8 mouse cellular contexts compared by ENCODE assay signal in the genomic region with DNA sequence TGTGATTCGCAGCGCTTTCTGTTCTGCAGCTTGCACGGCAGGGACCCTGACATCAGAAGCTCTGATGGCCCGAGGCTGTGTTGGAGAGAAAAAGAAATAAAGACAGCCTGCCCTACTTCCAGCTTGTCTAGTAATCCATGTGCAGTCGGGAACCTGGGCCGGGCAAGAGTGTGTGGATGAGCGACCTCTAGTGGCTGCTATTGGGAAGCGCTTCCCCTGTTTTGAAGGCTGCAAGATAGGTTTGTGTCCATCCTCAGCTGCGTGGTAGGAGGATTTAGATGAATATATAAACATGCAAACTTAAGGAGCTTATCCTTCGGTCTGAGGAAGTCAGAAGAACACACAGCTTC.
DNase-seq lines count a peak whose midpoint lies in the region; ATAC-seq lines count a peak whose summit lies in the region.

No protein-coding gene starts in this region.

- H3K27me3 ChIP-seq in liver, embryonic 12.5 days (replicated peaks), result no peaks in the 10 kb centered on the region
- no peaks in the 10 kb centered on the region for H3K27me3 ChIP-seq in embryonic facial prominence, embryonic 11.5 days (ENCODE audit: control insufficient read depth, insufficient read depth, low read length)
- 0 out of 2 replicates have a peak, but pooled peaks cover 3% of the 10 kb centered on the region for H3K27me3 ChIP-seq in limb, embryonic 13.5 days

- H3K4me2 ChIP-seq in liver, embryonic 12.5 days, result no peak overlapping the region
- peak overlapping the region; percentile 47 for H3K4me2 ChIP-seq in embryonic facial prominence, embryonic 11.5 days (ENCODE audit: low read depth, low read length)
- peak overlapping the region; percentile 64 for H3K4me2 ChIP-seq in limb, embryonic 13.5 days (replicated peaks)

- H3K4me1 ChIP-seq in liver, embryonic 12.5 days, result no peaks in the 10 kb centered on the region
- H3K4me1 ChIP-seq in embryonic facial prominence, embryonic 11.5 days (ENCODE audit: control insufficient read depth, insufficient read depth, low read length), result peaks cover 2% of the 10 kb centered on the region; the same call in 1 of the 2 replicates
- peaks cover 14% of the 10 kb centered on the region for H3K4me1 ChIP-seq in limb, embryonic 13.5 days

- 6% methylated on average over 10 of the region's 10 CpGs for WGBS in liver, embryonic 12.5 days (ENCODE audit: insufficient replicate concordance)
- 2% methylated on average over 10 of the region's 10 CpGs for WGBS in embryonic facial prominence, embryonic 11.5 days
- under 1% methylated on average over 10 of the region's 10 CpGs for WGBS in limb, embryonic 13.5 days

- H3K4me3 ChIP-seq in liver, embryonic 12.5 days, result no peak overlapping the region
- H3K4me3 ChIP-seq in embryonic facial prominence, embryonic 11.5 days (ENCODE audit: low read depth, low read length), result peak overlapping the region; percentile 11; the same call in 1 of the 2 replicates
- peak overlapping the region; percentile 39 for H3K4me3 ChIP-seq in limb, embryonic 13.5 days

- H3K9ac ChIP-seq in liver, embryonic 12.5 days, result no peak overlapping the region
- H3K9ac ChIP-seq in embryonic facial prominence, embryonic 11.5 days (replicated peaks; ENCODE audit: low read length), result peak overlapping the region; percentile 26
- peak overlapping the region; percentile 39 for H3K9ac ChIP-seq in limb, embryonic 13.5 days

- no peak overlapping the region for H3K27ac ChIP-seq in liver, embryonic 12.5 days
- no peak overlapping the region for H3K27ac ChIP-seq in embryonic facial prominence, embryonic 11.5 days (replicated peaks; ENCODE audit: low read depth, low read length)
- H3K27ac ChIP-seq in limb, embryonic 13.5 days, result no peak overlapping the region

- H3K36me3 ChIP-seq in liver, embryonic 12.5 days, result no peaks in the 10 kb centered on the region
- no peaks in the 10 kb centered on the region for H3K36me3 ChIP-seq in embryonic facial prominence, embryonic 11.5 days (replicated peaks; ENCODE audit: control insufficient read depth, insufficient read depth, low read depth, low read length)
- H3K36me3 ChIP-seq in limb, embryonic 13.5 days, result no peaks in the 10 kb centered on the region

- no peak for ATAC-seq in liver, embryonic 12.5 days
- no peak for ATAC-seq in embryonic facial prominence, embryonic 11.5 days (replicated peaks; ENCODE audit: insufficient number of reproducible peaks, low FRiP score, low TSS enrichment, low read depth)
- ATAC-seq in limb, embryonic 13.5 days (ENCODE audit: low FRiP score, low read depth), result peak; percentile 72; the same call in 1 of the 2 replicates
- peak; percentile 61; the same call in 1 of the 2 replicates for ATAC-seq in monocyte, adult 5-6 weeks (replicated peaks; ENCODE audit: insufficient number of reproducible peaks, low FRiP score, low TSS enrichment, poor library complexity, severe bottlenecking)

- H3K9me3 ChIP-seq in liver, embryonic 12.5 days (replicated peaks), result no peaks in the 10 kb centered on the region
- no peaks in the 10 kb centered on the region for H3K9me3 ChIP-seq in embryonic facial prominence, embryonic 11.5 days (replicated peaks; ENCODE audit: control insufficient read depth, low read length)
- peaks cover 4% of the 10 kb centered on the region; the same call in 1 of the 2 replicates for H3K9me3 ChIP-seq in limb, embryonic 13.5 days

- peak; percentile 61 for DNase-seq in liver
- peak; percentile 87 for DNase-seq in embryonic facial prominence, embryonic 11.5 days (ENCODE audit: low spot score)
- peak; percentile 47 to 72 for DNase-seq in heart, adult 9 months (ENCODE audit: low spot score in 2 of 2)
- DNase-seq in kidney, adult 9 months, result peak; percentile 88
- DNase-seq in spleen, postnatal 4 days (ENCODE audit: low spot score in 2 of 2), result peak; percentile 37 to 75

Comparison
In these comparisons a context has a peak if more than half of its experiments do, and no peak if none do; other contexts are left out.
1. ATAC-seq: peak in limb, embryonic 13.5 days (single experiment) and monocyte, adult 5-6 weeks (single experiment); none in liver, embryonic 12.5 days (single experiment) and embryonic facial prominence, embryonic 11.5 days (single experiment).
2. Peak in every context shown above with its lines, with median percentiles within 50 percentile points of each other: DNase-seq.